ENCODE assay signal across 25 mouse cellular contexts in genomic region chr1:89831095-89831494, GRCm38 (mm10).
DNase-seq lines count a peak whose midpoint lies in the region; ATAC-seq and TF ChIP-seq lines count a peak whose summit lies in the region.
"Had no signal": no experiment of that assay in that cellular context is flagged by ENCODE, and none has a peak within 500 bp of the region (broad histone marks: within the 10 kb centered on the region; RNA-seq: fewer than 3 reads in every experiment).

No protein-coding gene starts in this region.

- no peak for TF ChIP-seq POLR2A in ES-Bruce4 (IDR thresholded peaks at IDR 0.05; ENCODE audit: insufficient read depth, low read length)

- ATAC-seq in hindbrain, postnatal 0 days = no peak
- ATAC-seq in liver, embryonic 14.5 days (ENCODE audit: insufficient read depth) = no peak
- ATAC-seq in liver, embryonic 12.5 days = no peak
- ATAC-seq: forebrain, postnatal 0 days; intestine, embryonic 16.5 days; midbrain, embryonic 15.5 days had no signal

- H3K27ac ChIP-seq in hindbrain, postnatal 0 days = no peak overlapping the region
- H3K27ac ChIP-seq in hindbrain, embryonic 10.5 days = no peak overlapping the region
- no peak overlapping the region for H3K27ac ChIP-seq in liver, embryonic 14.5 days
- no peak overlapping the region for H3K27ac ChIP-seq in liver, embryonic 12.5 days
- H3K27ac ChIP-seq in ES-Bruce4 (ENCODE audit: insufficient read depth, low read length) = no peak overlapping the region
- H3K27ac ChIP-seq in limb, embryonic 10.5 days = no peak overlapping the region
- H3K27ac ChIP-seq: hindbrain, embryonic 14.5 days; limb, embryonic 12.5 days; midbrain, embryonic 15.5 days; neural tube, embryonic 15.5 days; stomach, embryonic 15.5 days had no signal

- H3K9me3 ChIP-seq in hindbrain, postnatal 0 days (ENCODE audit: low read length) = no peaks in the 10 kb centered on the region
- H3K9me3 ChIP-seq in hindbrain, embryonic 10.5 days = no peaks in the 10 kb centered on the region
- H3K9me3 ChIP-seq in liver, embryonic 14.5 days (ENCODE audit: control insufficient read depth, low read length) = no peaks in the 10 kb centered on the region
- H3K9me3 ChIP-seq in liver, embryonic 12.5 days (replicated peaks) = no peaks in the 10 kb centered on the region
- no peaks in the 10 kb centered on the region for H3K9me3 ChIP-seq in ES-Bruce4 (replicated peaks; ENCODE audit: control insufficient read depth, insufficient read depth, low read length, poor library complexity, severe bottlenecking)
- H3K9me3 ChIP-seq in limb, embryonic 10.5 days (replicated peaks) = no peaks in the 10 kb centered on the region
- H3K9me3 ChIP-seq: limb, embryonic 12.5 days; megakaryocyte, embryonic 14.5 days; midbrain, embryonic 15.5 days; neural tube, embryonic 15.5 days; stomach, embryonic 15.5 days had no signal

- TF ChIP-seq EP300 in liver, embryonic 14.5 days (IDR thresholded peaks at IDR 0.05; ENCODE audit: low read depth) = no peak
- TF ChIP-seq EP300 in ES-Bruce4 (IDR thresholded peaks at IDR 0.05; ENCODE audit: insufficient read depth, low read depth, low read length) = no peak

- no peak overlapping the region for H3K4me2 ChIP-seq in hindbrain, postnatal 0 days (ENCODE audit: low read depth, low read length)
- no peak overlapping the region for H3K4me2 ChIP-seq in liver, embryonic 14.5 days (ENCODE audit: low read depth)
- no peak overlapping the region for H3K4me2 ChIP-seq in liver, embryonic 12.5 days
- H3K4me2 ChIP-seq: heart, embryonic 11.5 days; hindbrain, embryonic 14.5 days; limb, embryonic 12.5 days; midbrain, embryonic 15.5 days; neural tube, embryonic 15.5 days; stomach, embryonic 15.5 days had no signal

- H3K36me3 ChIP-seq in hindbrain, postnatal 0 days (ENCODE audit: insufficient read depth, low read length) = peaks cover 8% of the 10 kb centered on the region
- H3K36me3 ChIP-seq in hindbrain, embryonic 10.5 days = peaks cover 6% of the 10 kb centered on the region; the same call in 1 of the 2 replicates
- H3K36me3 ChIP-seq in liver, embryonic 14.5 days (replicated peaks; ENCODE audit: control insufficient read depth, insufficient read depth, low read depth) = no peaks in the 10 kb centered on the region
- no peaks in the 10 kb centered on the region for H3K36me3 ChIP-seq in liver, embryonic 12.5 days
- H3K36me3 ChIP-seq in ES-Bruce4 (ENCODE audit: control insufficient read depth, insufficient read depth, low read length, poor library complexity, severe bottlenecking) = no peaks in the 10 kb centered on the region
- H3K36me3 ChIP-seq in limb, embryonic 10.5 days = peaks cover 10% of the 10 kb centered on the region; the same call in 1 of the 2 replicates
- H3K36me3 ChIP-seq: midbrain, embryonic 15.5 days; stomach, embryonic 15.5 days had no signal

- no peaks in the 10 kb centered on the region for H3K4me1 ChIP-seq in hindbrain, postnatal 0 days (ENCODE audit: insufficient read depth, low read length)
- H3K4me1 ChIP-seq in hindbrain, embryonic 10.5 days (replicated peaks) = peaks cover 20% of the 10 kb centered on the region
- H3K4me1 ChIP-seq in liver, embryonic 14.5 days (replicated peaks; ENCODE audit: control insufficient read depth in 2 of 2, insufficient read depth in 2 of 2, low read length in 1 of 2) = no peaks in the 10 kb centered on the region; a peak in 1 of 4 replicates
- H3K4me1 ChIP-seq in liver, embryonic 12.5 days = no peaks in the 10 kb centered on the region
- no peaks in the 10 kb centered on the region for H3K4me1 ChIP-seq in ES-Bruce4 (ENCODE audit: control insufficient read depth, insufficient read depth, low read length)
- H3K4me1 ChIP-seq in limb, embryonic 10.5 days = peaks cover 40% of the 10 kb centered on the region
- H3K4me1 ChIP-seq: midbrain, embryonic 15.5 days; neural tube, embryonic 15.5 days; stomach, embryonic 15.5 days had no signal

- no peak overlapping the region for H3K9ac ChIP-seq in hindbrain, postnatal 0 days (replicated peaks; ENCODE audit: low read length)
- H3K9ac ChIP-seq in liver, embryonic 14.5 days (replicated peaks) = no peak overlapping the region
- no peak overlapping the region for H3K9ac ChIP-seq in liver, embryonic 12.5 days
- no peak overlapping the region for H3K9ac ChIP-seq in ES-Bruce4 (ENCODE audit: low read depth, poor library complexity, severe bottlenecking)
- H3K9ac ChIP-seq: forebrain, postnatal 0 days; hindbrain, embryonic 14.5 days; limb, embryonic 12.5 days; midbrain, embryonic 15.5 days; neural tube, embryonic 15.5 days; stomach, embryonic 15.5 days had no signal

- peak; percentile 28; the same call in 1 of the 2 replicates for TF ChIP-seq CTCF in hindbrain, postnatal 0 days (IDR thresholded peaks at IDR 0.05; ENCODE audit: low read depth)
- 0 out of 2 replicates have a peak, but pooled peaks have one; percentile 26 for TF ChIP-seq CTCF in liver, embryonic 14.5 days (IDR thresholded peaks at IDR 0.05; ENCODE audit: low read depth)
- peak; percentile 25 for TF ChIP-seq CTCF in ES-Bruce4 (IDR thresholded peaks at IDR 0.05; ENCODE audit: low read depth, low read length)

- H3K27me3 ChIP-seq in hindbrain, postnatal 0 days (ENCODE audit: insufficient read depth, low read length) = no peaks in the 10 kb centered on the region
- H3K27me3 ChIP-seq in hindbrain, embryonic 10.5 days (ENCODE audit: insufficient read depth, poor library complexity, severe bottlenecking) = no peaks in the 10 kb centered on the region
- no peaks in the 10 kb centered on the region for H3K27me3 ChIP-seq in liver, embryonic 14.5 days (ENCODE audit: control insufficient read depth, insufficient read depth, low read length)
- no peaks in the 10 kb centered on the region for H3K27me3 ChIP-seq in liver, embryonic 12.5 days (replicated peaks)
- no peaks in the 10 kb centered on the region for H3K27me3 ChIP-seq in ES-Bruce4 (ENCODE audit: control insufficient read depth, insufficient read depth, low read length, poor library complexity, severe bottlenecking)
- peaks cover 4% of the 10 kb centered on the region; the same call in 1 of the 2 replicates for H3K27me3 ChIP-seq in limb, embryonic 10.5 days (ENCODE audit: low read depth, poor library complexity, severe bottlenecking)
- H3K27me3 ChIP-seq: limb, embryonic 12.5 days; midbrain, embryonic 15.5 days; neural tube, embryonic 15.5 days; stomach, embryonic 15.5 days had no signal

- DNase-seq in hindbrain, postnatal 0 days (ENCODE audit: low spot score) = no peak
- DNase-seq in hindbrain, embryonic 10.5 days (ENCODE audit: low spot score) = no peak
- no peak for DNase-seq in liver, embryonic 14.5 days (ENCODE audit: low read depth in 3 of 3, low spot score in 3 of 3)
- peak; percentile 28 for DNase-seq in 416B (ENCODE audit: low read depth)
- no peak for DNase-seq in limb, embryonic 10.5 days (ENCODE audit: low spot score)
- DNase-seq in left cerebral cortex, adult 18-20 months (ENCODE audit: low spot score in 2 of 2) = no peak
- DNase-seq: adrenal gland, postnatal 36 days; cerebellum, adult 18-20 months; cerebellum, postnatal 25 days; embryo, embryonic 11 days; forebrain, postnatal 0 days; heart, postnatal 14 days; kidney, postnatal 14 days; right cerebral cortex, postnatal 25 days; thymus, adult 2 months had no signal

- no peak overlapping the region for H3K4me3 ChIP-seq in hindbrain, postnatal 0 days (ENCODE audit: low read length)
- no peak overlapping the region for H3K4me3 ChIP-seq in hindbrain, embryonic 10.5 days
- no peak overlapping the region for H3K4me3 ChIP-seq in liver, embryonic 14.5 days (ENCODE audit: insufficient read depth in 1 of 2, low read depth in 2 of 2, low read length in 2 of 2)
- no peak overlapping the region for H3K4me3 ChIP-seq in liver, embryonic 12.5 days
- H3K4me3 ChIP-seq in ES-Bruce4 (ENCODE audit: low read depth, low read length) = no peak overlapping the region
- no peak overlapping the region for H3K4me3 ChIP-seq in limb, embryonic 10.5 days
- H3K4me3 ChIP-seq: limb, embryonic 12.5 days; megakaryocyte, embryonic 14.5 days; midbrain, embryonic 15.5 days; neural tube, embryonic 15.5 days; stomach, embryonic 15.5 days had no signal

- WGBS in hindbrain, postnatal 0 days = 94% methylated on average over 1 of the region's 1 CpGs
- 88% methylated on average over 1 of the region's 1 CpGs for WGBS in hindbrain, embryonic 10.5 days
- 38% methylated on average over 1 of the region's 1 CpGs for WGBS in liver, embryonic 14.5 days (ENCODE audit: insufficient replicate concordance)
- WGBS in liver, embryonic 12.5 days (ENCODE audit: insufficient replicate concordance) = 68% methylated on average over 1 of the region's 1 CpGs
- WGBS in limb, embryonic 10.5 days = 65% methylated on average over 1 of the region's 1 CpGs
